Mouse (Mus musculus): ENCODE data around the gene Tec. TPM values are rescaled to one million over a fixed set of nuclear protein-coding genes. Genes with fewer than 3 reads are reported as not detected.

Tec gene
- total and polyA plus RNA-seq, 2 experiments from 2014 or later = 2.1 to 4.0 TPM

DNA sequence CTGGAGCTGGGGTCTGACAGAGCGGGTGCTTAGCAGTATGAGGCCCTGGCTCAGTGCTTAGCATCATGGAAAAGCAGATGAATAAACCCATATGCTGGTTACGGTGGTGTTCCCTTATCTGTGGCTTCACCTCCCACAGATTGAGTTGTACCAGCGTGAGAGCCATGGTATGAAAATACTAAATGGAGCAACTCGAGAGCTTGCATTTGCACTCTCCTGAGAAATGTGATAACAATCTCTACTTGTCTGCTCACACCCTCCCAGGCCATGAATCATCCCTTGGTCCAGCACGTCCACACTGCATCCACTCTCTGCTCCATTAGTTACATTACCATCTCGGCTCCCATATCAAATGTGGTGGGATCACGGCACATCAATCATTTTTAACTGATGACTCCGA lies 84.3 kb downstream of the Tec start:
- H3K4me3 ChIP-seq (ENCODE audit: low read depth, low read length) = no peak overlapping the region
- no peak for DNase-seq
- no peak overlapping the region for H3K27ac ChIP-seq (ENCODE audit: low read depth, low read length)
- TF ChIP-seq CTCF (IDR thresholded peaks at IDR 0.05; ENCODE audit: low read depth) = no peak
- no peaks in the 10 kb centered on the region for H3K27me3 ChIP-seq (ENCODE audit: insufficient read depth, low read length)
- no peak for ATAC-seq
- H3K4me1 ChIP-seq (ENCODE audit: insufficient read depth) = no peaks in the 10 kb centered on the region
- H3K36me3 ChIP-seq (ENCODE audit: insufficient read depth) = no peaks in the 10 kb centered on the region
- no peak overlapping the region for H3K9ac ChIP-seq
- no peak overlapping the region for H3K4me2 ChIP-seq (ENCODE audit: low read depth)
- no peaks in the 10 kb centered on the region for H3K9me3 ChIP-seq (ENCODE audit: low read length)
- 91% methylated on average over 8 of the region's 8 CpGs for WGBS

DNA sequence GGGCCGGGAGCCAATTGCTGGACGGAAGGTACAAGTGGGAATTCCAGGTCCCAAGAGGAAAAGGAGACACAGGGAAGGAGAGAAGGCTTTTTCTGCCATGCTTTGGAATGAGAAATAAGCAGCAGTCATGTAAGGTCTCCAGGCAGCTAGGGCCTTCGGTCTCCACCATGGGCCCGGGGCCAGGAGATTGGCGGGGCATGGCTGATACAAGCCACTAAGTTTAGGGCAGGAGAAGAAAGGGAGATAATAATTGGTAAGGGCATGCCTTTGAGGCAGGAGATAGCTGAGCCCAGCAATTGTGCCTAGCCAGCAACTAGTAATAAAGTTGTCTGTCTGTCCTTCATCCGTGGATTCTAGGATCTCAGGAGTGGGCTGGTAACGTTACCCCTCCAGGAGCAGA lies 85.2 kb downstream of the Tec start:
- WGBS = 94% methylated on average over 7 of the region's 7 CpGs
- H3K27me3 ChIP-seq (ENCODE audit: insufficient read depth, low read length) = no peaks in the 10 kb centered on the region
- no peak for TF ChIP-seq CTCF (IDR thresholded peaks at IDR 0.05; ENCODE audit: low read depth)

DNA sequence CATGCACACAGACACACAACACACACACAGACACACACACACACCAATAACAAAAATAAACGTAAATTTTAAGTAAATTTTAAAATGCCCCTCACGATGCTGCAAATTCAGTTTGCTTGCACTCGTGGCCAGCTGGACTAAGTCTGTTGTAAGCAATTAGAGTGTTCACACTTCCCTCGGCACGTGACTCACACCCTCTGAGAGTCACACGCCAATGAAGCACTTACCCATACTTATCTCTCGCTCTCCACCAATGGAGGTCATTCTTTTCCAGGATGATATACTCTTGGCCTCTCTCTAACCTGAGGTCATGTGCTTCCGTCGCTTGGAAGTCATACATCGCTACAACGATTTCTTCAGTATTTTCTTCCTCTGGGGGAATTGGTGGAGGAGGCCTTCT lies 86.5 kb downstream of the Tec start:
- Histone ChIP-seq H3K36me3 (ENCODE audit: insufficient read depth) (no peaks in the 10 kb centered on the region), H3K4me1 (ENCODE audit: insufficient read depth) (no peaks in the 10 kb centered on the region), H3K4me3 (ENCODE audit: low read depth, low read length) (no peak overlapping the region), H3K27me3 (ENCODE audit: insufficient read depth, low read length) (no peaks in the 10 kb centered on the region), H3K9ac (no peak overlapping the region), H3K9me3 (ENCODE audit: low read length) (no peaks in the 10 kb centered on the region), H3K4me2 (ENCODE audit: low read depth) (no peak overlapping the region), H3K27ac (ENCODE audit: low read depth, low read length) (no peak overlapping the region)
- DNase-seq (peak; percentile 20), ATAC-seq (0 out of 2 replicates have a peak, but pooled peaks have one; percentile 43)
- no peak for TF ChIP-seq CTCF (IDR thresholded peaks at IDR 0.05; ENCODE audit: low read depth)
- 81% methylated on average over 11 of the region's 11 CpGs for WGBS

More for the DNA sequence above, 85.2 kb downstream of the Tec start:
- DNase-seq (no peak), ATAC-seq (no peak)
- Histone ChIP-seq H3K9ac (no peak overlapping the region), H3K4me1 (ENCODE audit: insufficient read depth) (no peaks in the 10 kb centered on the region), H3K27ac (ENCODE audit: low read depth, low read length) (no peak overlapping the region), H3K36me3 (ENCODE audit: insufficient read depth) (no peaks in the 10 kb centered on the region), H3K9me3 (ENCODE audit: low read length) (no peaks in the 10 kb centered on the region), H3K4me3 (ENCODE audit: low read depth, low read length) (no peak overlapping the region), H3K4me2 (ENCODE audit: low read depth) (no peak overlapping the region)

DNA sequence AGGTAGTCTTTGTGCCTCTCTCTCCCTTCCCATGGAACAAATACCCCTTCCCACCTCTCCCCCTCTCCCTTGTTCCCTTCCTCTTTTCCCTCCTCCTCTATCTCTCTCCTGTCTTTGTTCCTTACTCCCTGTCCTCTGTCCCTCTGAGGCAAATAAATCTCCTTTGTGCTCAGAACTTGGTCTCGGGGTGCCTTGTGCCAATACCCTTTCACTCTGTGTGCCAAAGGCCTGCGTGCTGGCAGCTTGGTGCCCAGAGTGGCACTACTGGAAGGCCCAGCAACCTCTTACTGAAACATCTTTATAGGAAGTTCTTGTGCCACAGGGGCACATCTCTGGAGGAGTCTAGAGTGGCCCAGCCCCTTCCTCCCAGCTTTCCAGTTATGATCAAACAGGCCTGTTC lies 91.7 kb downstream of the Tec start:
- no peak for ATAC-seq
- Histone ChIP-seq H3K4me1 (ENCODE audit: insufficient read depth) (no peaks in the 10 kb centered on the region), H3K36me3 (ENCODE audit: insufficient read depth) (no peaks in the 10 kb centered on the region), H3K4me2 (ENCODE audit: low read depth) (no peak overlapping the region), H3K27me3 (ENCODE audit: insufficient read depth, low read length) (no peaks in the 10 kb centered on the region), H3K9me3 (ENCODE audit: low read length) (no peaks in the 10 kb centered on the region), H3K4me3 (ENCODE audit: low read depth, low read length) (no peak overlapping the region), H3K27ac (ENCODE audit: low read depth, low read length) (no peak overlapping the region), H3K9ac (no peak overlapping the region)
- DNase-seq = no peak
- 60% methylated on average over 2 of the region's 2 CpGs for WGBS
- TF ChIP-seq CTCF (IDR thresholded peaks at IDR 0.05; ENCODE audit: low read depth) = no peak

DNA sequence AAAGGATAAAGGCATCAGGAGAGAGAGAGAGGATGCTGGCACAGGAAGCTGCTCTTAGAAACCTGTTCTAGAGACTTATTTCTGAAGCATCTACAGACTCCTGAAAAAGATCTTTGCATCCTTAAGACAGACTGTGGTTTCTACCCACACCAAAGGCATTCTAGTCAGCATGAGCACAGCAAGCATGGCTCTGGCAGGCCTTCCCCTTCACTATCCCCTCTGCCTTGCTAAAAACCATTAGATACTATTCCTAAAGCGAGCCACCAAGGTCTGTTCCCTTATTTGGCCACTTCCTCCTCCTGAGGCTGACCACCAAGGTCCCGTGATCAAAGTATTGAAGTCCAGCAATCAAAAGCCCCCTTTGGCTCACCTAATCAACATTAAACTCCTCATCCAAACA lies 92.2 kb downstream of the Tec start:
- Histone ChIP-seq H3K36me3 (ENCODE audit: insufficient read depth) (no peaks in the 10 kb centered on the region), H3K4me1 (ENCODE audit: insufficient read depth) (no peaks in the 10 kb centered on the region), H3K27me3 (ENCODE audit: insufficient read depth, low read length) (no peaks in the 10 kb centered on the region), H3K9ac (no peak overlapping the region), H3K4me2 (ENCODE audit: low read depth) (no peak overlapping the region), H3K9me3 (ENCODE audit: low read length) (no peaks in the 10 kb centered on the region), H3K27ac (ENCODE audit: low read depth, low read length) (no peak overlapping the region), H3K4me3 (ENCODE audit: low read depth, low read length) (no peak overlapping the region)
- DNase-seq (no peak), ATAC-seq (no peak)
- WGBS = 76% methylated on average over 2 of the region's 2 CpGs
- no peak for TF ChIP-seq CTCF (IDR thresholded peaks at IDR 0.05; ENCODE audit: low read depth)

DNA sequence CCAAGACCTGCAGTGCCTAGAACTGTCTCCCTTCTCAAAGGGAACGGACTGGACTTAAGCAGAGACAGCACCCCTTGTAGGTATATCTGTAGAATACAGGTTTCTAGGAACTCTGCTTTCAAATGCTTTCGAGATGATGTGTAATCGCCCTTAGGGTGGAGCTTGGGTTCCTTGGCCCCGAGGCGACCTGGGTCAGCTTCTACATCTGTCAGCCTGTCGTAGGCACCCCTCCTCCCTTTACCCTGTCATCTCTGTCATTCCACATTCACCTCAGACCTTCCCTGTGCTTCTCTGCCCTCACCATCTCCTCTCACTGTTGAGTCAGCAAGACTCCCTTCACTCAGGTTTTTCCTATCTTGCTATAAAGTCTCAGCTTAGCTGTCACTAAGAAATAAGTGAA lies 98.4 kb downstream of the Tec start:
- H3K9ac ChIP-seq = no peak overlapping the region
- no peak overlapping the region for H3K4me2 ChIP-seq (ENCODE audit: low read depth)
- no peaks in the 10 kb centered on the region for H3K9me3 ChIP-seq (ENCODE audit: low read length)
- 80% methylated on average over 6 of the region's 6 CpGs for whole genome bisulfite sequencing
- no peaks in the 10 kb centered on the region for H3K36me3 ChIP-seq (ENCODE audit: insufficient read depth)
- H3K4me1 ChIP-seq (ENCODE audit: insufficient read depth) = no peaks in the 10 kb centered on the region
- H3K4me3 ChIP-seq (ENCODE audit: low read depth, low read length) = no peak overlapping the region
- H3K27me3 ChIP-seq (ENCODE audit: insufficient read depth, low read length) = no peaks in the 10 kb centered on the region
- no peak for TF ChIP-seq CTCF (IDR thresholded peaks at IDR 0.05; ENCODE audit: low read depth)
- DNase-seq = no peak
- no peak overlapping the region for H3K27ac ChIP-seq (ENCODE audit: low read depth, low read length)
- no peak for ATAC-seq

DNA sequence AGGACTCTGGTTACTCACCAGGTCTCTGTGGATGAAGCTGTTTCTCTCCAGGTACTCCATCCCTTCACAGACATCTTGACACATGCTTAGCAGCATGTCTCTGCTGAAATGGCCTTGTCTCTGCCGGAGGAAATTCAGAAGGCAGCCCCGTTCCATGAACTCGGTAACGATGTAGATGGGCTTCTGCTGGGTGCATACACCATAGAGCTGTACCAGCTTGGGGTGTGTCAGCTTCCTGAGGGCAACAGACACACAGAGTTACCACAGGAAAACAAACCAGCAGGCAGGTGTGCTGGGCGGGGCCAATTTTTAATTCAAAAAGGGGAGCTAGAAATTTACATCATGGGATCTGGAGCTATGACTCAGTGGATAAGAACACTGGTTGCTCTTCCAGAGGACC lies 104.7 kb downstream of the Tec start:
- H3K9me3 ChIP-seq (ENCODE audit: low read length) = no peaks in the 10 kb centered on the region
- WGBS = 83% methylated on average over 5 of the region's 5 CpGs

DNA sequence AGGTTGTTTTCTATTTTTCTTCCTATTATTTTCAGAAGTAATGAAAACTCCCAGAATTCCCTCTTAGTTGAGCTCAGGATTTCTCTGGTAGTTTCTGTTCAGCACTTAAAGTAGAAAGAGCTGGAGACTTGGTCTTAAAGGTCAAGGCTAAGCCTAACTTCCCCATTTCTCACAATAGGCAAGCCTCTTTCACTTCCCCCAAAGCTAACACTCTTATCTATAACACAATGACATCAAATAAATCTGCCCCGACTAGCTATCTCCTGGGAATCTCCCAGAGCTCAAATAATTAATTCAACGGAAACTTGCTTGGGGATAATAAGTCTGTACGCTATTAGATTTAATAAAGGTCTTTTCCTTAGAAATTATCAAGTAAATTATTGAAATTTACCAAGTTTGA lies 105.3 kb downstream of the Tec start:
- WGBS = 67% methylated on average over 3 of the region's 3 CpGs
- Histone ChIP-seq H3K27ac (ENCODE audit: low read depth, low read length) (no peak overlapping the region), H3K4me1 (ENCODE audit: insufficient read depth) (peaks cover 6% of the 10 kb centered on the region; the same call in 1 of the 2 replicates), H3K9me3 (ENCODE audit: low read length) (no peaks in the 10 kb centered on the region), H3K4me3 (ENCODE audit: low read depth, low read length) (no peak overlapping the region), H3K27me3 (ENCODE audit: insufficient read depth, low read length) (no peaks in the 10 kb centered on the region), H3K4me2 (ENCODE audit: low read depth) (no peak overlapping the region), H3K36me3 (ENCODE audit: insufficient read depth) (no peaks in the 10 kb centered on the region), H3K9ac (no peak overlapping the region)
- TF ChIP-seq CTCF (IDR thresholded peaks at IDR 0.05; ENCODE audit: low read depth) = no peak
- ATAC-seq (no peak), DNase-seq (no peak)

More for the DNA sequence above, 104.7 kb downstream of the Tec start:
- H3K27me3 ChIP-seq (ENCODE audit: insufficient read depth, low read length) = no peaks in the 10 kb centered on the region
- H3K9ac ChIP-seq = no peak overlapping the region
- ATAC-seq (no peak), DNase-seq (no peak)
- H3K27ac ChIP-seq (ENCODE audit: low read depth, low read length) = no peak overlapping the region
- H3K4me3 ChIP-seq (ENCODE audit: low read depth, low read length) = no peak overlapping the region
- no peaks in the 10 kb centered on the region for H3K36me3 ChIP-seq (ENCODE audit: insufficient read depth)
- H3K4me2 ChIP-seq (ENCODE audit: low read depth) = no peak overlapping the region
- peaks cover 6% of the 10 kb centered on the region; the same call in 1 of the 2 replicates for H3K4me1 ChIP-seq (ENCODE audit: insufficient read depth)
- no peak for TF ChIP-seq CTCF (IDR thresholded peaks at IDR 0.05; ENCODE audit: low read depth)

Measured in forebrain, postnatal 0 days (tissue).